Mouse (Mus musculus) gastrocnemius, postnatal 25 days (tissue): ENCODE data around the gene Emp3. TPM values are rescaled to one million over a fixed set of nuclear protein-coding genes. Genes with fewer than 3 reads are reported as not detected.
"Not testable (repeated sequence)": the region's sequence is repeated elsewhere in the genome, so short reads cannot be mapped to it uniquely, and the experiment has no call there.

Experiments used
- DNase-seq: peaks from one replicate; pipeline ENCODE4 v3.0.0; 2022
- total RNA-seq, 2 experiments: library from RNA; stranded (reverse); gene quantifications; 1 replicate in 1 of 2; 2 replicates in 1 of 2; pipeline ENCODE4 v1.2.3; 2021

Emp3 gene
- total RNA-seq, 2 experiments from 2014 or later = 13.2 to 17.0 TPM

DNA sequence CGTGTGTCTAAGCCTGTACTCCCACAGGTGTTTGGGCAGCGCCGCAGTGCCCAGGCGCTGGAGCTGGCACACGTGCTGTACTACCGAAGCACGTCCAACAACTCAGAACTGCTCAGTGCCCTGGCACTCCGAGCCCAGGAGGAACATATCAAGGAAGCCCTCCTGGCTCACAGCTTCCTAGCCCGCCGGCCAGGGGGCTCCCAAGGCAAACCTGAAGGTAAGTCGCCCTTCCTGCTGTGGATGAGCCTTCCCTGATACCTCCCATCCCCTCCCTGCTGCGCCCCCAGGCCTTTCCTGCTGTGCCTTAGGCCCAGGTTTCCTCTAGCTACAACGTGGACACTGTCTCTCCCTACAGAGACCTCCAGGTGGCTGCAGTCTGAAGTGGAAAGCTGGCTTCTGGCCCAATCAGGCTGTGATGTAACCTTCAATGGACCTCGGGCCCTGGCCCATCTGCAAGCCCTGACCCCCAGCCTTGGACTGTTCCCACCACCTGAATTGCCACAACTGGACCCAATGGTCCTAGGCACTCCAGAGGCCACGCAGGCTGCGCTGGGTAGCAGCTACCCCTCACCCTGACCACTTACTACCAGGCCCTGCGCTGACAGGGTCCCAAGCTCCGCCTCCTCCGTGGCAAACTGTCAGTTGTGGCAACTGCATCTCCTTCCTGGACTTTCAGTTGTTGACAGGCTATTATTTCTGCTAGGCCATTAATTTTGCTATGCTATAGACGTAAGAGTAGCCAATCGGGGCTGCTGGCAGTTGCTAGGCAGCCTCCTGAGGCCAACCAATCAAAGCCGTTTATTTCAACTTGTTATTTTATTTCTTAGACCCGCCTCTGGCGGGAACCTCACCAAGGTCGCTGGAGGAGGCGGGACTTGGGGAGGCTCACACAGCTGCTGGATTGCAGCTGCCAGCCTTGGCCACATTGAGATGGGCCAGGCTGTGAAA lies 4.9 kb downstream of the Emp3 start:
- DNase-seq = peak; percentile 87

DNA sequence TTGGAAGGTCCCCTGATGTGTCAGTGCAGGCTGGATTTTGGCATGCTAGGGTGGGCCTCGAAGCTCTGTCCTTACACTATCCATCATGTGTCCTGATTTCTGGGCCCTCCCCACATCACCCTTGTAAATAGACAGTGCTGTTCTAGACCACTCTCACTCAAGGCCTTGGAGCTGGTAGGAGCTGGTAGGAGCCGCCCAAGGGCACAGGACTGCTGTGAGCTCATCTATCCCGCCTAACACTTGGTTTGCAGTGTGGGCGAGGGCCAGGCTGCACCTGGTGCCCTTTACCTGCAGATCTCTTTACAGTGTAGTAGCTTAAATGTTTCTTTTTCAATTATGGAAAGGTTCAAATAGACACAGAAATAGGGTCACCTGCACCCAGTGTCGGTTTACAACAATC lies 6.2 kb downstream of the Emp3 start:
- no peak for DNase-seq

DNA sequence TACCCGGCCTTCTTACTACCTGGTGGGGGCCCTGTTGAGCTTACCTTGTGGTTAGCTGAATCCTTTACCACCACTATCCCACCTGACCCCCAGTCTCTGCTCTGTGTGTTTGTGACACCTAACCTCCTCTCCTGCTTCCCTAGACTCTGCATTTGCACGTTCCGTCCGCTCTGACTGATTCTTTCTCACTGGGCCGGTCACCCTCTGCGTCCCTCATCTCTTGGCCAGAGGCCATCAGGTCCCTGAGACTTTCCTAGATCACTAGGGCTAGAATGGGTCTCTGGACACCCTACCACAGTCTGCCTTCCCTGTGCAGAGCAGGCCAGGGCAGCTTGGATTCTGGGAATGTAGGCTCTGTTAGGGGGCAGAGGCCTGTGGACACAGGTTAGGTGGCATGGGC lies 7.1 kb downstream of the Emp3 start:
- no peak for DNase-seq

DNA sequence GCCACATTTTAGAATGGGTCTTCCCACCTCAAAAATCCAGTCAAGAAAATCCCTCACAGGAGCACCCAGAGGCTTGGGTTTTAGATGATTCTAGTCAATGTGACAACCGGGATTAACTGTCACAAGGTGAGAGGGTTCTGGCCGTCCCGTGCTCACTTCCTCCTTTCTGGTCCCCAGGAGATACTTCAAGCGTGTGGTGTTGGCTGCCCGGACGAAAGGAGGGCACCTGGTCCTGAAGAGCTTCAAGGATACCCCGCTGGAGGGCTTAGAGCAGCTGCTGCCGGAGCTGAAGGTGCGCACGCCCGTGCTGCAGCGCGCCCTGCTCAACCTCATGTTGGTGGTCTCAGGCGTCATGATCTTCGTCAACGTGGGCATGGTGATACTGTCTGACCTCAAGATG lies 12.1 kb downstream of the Emp3 start:
- no peak for DNase-seq

DNA sequence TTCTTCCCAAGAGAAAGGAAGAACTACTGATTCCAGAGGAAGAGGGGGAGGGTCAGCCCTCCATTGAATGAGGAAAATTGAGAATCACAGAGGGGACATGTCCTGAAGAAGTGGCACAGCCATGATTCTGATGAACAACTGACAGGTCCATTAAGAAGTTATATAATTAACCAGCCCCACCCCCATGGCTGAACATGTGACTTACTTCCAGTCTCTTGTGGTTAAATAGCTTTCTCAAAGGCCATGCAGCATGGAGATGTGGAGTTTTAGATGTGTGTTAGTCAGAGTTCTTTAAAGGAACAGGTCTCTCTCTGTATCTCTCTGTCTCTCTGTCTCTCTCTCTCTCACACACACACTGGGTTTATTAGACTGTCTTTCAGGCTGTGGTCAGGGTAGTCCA lies 12.8 kb downstream of the Emp3 start:
- no peak for DNase-seq

DNA sequence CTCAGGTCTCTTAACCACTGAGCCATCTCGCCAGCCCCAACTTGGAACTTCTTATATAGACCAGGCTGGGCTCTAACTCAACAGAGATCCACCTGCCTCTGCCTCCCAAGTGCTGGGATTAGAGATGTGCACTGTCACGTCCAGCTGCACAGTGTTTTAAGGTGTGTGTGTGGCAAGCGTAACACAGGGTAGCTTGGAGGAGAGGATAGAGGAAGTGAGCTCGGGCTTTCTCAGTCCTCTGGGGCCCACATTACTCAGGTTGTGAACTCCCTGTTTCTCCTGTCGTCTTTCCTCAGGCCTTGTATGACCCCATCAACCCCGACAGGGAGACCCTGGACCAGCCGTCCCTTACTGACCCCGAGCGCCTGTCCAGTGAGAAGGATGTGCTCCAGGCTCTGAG lies 14.6 kb downstream of the Emp3 start:
- DNase-seq = no peak

DNA sequence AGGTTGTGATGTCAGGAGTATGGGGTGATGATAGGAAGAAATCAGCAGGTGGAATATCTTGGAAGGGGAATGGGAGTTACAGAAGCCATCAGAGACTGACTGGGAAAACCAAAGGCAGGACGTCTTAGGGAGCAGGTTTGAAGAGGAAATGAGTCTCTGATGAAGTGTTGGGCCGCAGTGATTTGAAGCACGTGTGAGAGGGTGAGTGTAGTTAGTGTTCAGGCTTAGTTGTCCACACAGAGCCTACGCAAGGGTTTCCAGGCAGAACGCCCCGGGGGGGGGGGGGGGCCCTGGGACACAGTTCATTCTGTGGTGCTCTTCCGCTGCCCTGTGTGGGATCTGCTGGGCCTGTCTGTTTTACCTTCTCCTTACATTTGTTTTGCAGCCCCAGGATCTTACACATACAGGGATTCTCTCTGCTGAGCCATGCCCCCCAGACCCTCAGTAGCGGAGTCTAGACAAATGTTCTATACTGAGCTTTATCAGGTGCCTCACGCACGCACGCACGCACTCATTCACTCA lies 18.7 kb downstream of the Emp3 start:
- no peak for DNase-seq

DNA sequence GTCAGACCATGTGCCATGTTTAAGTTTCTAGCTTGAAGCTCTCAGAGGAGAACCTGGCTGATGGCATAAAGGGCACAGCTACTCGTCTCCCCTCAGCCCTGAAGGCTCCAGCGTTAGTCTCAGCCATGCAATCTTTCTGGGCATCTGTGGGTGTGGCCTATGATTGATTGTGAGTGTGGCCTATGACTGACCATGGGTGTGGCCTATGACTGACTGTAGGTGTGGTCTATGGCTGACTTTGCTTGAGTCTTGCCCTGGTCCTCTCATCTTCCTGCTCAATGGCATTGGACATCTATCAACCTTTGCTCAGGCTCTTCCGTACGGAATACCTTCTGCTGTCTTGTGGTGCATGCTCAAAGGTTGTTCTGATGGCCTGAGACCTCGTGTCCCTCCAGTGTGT lies 19.6 kb downstream of the Emp3 start:
- no peak for DNase-seq

DNA sequence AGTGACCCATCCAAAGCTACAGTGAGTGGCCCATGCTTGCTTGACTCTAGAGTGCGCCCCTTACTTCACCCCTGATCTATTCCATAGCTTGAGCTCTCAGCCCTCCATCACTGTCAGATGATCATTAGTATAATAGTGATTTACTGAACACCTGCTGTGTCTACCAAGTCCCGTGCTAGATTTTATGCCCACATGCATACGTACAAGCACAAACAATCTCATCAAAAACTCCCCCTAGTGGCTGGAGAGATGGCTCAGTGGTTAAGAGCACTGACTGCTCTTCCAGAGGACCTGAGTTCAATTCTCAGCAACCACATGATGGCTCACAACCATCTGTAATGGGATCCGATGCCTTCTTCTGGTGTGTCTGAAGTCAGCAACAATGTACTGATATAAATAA lies 23.1 kb downstream of the Emp3 start:
- DNase-seq = not testable (repeated sequence)

DNA sequence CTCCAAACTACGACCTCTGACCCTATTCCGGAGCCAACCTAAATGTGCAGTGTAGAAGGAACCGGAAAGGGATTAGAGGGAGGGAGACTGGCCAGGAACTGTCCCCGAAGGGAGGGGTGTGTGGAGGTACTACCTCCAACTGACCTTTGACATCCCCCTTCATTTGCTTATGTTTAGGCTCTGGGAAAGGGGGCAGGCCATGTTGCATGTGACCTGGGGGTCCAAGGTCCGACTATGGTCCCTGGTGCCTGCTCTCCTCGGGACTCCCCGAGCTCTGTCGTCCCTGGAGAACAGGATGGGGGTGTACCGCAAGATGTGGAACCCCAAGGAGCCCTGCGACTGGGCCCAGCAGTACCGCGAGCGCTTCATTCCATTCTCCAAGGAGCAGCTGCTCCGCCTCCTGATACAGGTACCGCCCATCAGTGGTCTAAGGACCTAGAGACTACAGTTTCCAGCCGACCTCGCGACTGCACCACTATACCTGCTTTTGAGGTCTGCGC lies 23.9 kb downstream of the Emp3 start:
- DNase-seq = peak; percentile 45

DNA sequence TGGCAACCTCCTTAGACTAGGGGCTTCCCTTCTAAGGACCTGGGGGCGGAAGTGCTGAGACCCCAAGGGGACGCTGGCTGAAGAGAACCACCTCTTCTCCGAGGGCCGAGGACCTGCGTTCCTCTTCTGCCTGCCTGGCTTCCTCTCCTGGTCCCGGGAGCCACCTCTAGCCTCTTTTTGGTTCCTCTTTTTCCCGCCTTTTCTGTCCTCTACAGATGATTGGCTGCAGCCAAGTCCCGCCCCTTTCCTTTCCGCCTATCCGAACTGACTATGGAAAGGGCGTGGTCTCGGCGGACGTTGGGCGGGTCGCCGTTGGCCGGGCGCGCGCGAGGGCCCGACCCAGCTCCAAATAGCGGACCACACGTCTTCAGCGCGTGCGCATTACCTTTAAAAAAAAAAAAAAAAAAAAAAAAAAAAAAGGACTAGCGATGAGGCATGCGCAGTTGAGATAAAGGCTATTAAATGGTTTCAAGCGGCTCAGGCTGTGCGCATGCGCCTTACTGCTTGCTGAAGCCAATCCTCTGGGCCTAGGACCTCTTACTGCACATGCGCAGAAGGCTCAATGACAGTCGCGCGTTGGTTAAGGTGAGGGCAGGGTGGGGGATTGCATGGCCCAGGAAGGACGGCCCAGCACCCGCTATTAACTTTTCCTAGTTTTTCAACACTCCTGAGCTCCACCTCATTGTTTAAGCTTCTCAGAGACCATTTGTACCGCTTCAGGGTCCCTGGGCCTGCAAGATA lies 24.5 kb downstream of the Emp3 start, which contains the start of the genes Syngr4 and Tmem143:
Gene Syngr4 (minus strand): TSS at position 198 of the 741 bp plus-strand sequence.
Gene Tmem143 (plus strand): TSS at position 425 of the 741 bp plus-strand sequence.
- peak; percentile 98 for DNase-seq

DNA sequence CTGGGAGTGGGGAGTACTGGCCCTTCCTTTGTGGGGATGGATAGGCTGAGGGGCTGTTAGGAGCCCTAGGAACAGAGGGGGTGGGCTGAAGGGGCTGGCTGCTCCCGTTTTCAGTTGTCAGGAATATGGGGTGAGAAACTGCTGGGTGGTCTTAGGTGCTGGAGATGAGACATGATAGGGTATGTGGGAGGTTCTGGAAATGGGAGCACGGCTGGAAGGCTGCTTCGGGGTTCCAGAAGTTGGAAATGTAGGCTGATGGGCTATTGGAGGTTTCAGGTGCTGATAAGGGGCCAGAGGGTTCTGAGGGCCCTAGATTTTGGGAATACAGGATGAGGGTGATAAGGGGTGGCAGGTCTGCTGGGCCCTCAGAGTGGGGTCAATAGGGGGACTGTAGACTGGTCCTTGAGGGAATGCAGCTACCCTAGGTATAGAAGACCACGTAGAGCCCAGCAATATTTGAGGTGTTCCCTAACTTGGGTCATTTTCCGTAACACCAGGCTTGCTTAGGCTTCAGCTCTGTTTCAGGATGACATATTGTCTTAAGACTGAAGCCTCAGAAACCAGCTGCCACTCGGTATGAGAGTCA lies 25.2 kb downstream of the Emp3 start:
- no peak for DNase-seq

DNA sequence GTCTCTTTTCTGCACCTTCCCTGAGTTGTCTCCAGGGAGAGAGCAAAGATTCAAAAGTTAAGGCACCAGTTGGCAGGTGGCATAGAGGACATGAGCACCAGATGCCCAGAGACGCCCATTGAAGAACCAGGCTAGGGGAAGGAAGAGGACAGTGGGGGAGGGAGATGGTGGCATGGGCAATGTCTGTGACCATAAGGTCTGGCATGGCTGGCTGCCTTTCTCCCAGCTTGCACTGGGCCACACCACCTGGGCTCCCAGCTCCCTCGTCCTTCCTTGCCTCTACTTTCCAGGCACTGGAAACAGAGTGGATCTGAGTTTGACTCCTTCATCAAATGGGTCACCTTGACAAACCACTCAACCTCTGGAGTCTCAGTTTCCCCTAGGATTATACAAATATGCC lies 28.6 kb downstream of the Emp3 start:
- DNase-seq = no peak

DNA sequence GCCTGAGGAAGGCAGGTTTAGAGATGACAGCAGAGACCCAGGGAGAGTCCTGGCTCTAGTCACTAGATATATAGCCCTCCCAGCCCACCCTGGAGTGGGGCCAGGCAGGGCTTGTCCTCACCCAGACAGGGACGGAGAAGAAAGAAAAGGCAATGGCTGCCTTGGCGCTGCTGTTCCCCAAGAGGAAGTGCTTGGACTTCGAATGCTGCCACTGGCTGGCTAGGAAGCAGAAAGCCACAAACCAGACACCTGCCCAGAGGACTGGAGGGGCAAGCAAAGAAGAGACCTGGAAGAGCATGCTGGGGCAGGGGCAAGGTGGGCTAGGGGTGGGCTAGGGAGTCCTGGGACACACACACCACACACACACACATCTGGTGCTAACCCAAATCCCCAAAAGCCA lies 34.0 kb downstream of the Emp3 start:
- DNase-seq = no peak

DNA sequence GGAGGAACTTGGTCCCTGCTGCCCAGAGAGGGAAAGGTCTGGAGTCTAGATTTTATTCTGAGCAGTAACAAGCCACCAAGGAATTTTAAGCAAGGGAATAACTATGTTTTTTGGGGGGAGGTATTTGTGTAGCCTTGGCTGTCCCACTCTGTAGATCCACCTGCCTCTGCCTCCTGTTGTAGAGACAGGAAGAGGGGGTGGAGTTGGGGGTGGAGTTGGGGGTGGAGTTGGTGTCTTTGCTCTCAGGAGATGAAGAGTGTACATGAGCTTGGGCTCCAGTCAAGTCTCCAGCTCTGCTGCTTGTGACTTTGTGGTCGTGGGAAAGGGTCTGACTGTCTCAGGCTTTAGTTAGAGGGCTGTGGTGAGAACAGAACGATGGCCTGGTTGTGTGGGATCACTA lies 40.2 kb downstream of the Emp3 start:
- no peak for DNase-seq

DNA sequence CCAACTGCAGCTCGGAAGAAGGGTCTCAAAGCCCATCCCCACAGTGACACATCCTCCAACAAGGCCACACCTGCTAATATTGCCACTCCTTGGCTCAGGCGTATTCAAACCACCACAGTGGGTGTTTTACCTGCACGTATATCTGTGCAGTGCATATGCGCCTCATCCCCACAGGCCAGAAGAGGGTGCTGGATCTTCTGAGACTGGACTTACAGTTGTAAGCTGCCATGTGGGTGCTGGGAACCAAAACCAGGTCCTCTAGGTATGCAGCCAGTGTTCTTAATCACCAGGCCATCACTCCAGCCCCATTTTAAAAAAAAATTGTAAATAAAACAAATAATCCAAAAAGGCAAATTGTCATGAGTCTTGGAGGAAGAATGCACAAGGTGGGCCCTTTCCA lies 40.7 kb downstream of the Emp3 start:
- no peak for DNase-seq

DNA sequence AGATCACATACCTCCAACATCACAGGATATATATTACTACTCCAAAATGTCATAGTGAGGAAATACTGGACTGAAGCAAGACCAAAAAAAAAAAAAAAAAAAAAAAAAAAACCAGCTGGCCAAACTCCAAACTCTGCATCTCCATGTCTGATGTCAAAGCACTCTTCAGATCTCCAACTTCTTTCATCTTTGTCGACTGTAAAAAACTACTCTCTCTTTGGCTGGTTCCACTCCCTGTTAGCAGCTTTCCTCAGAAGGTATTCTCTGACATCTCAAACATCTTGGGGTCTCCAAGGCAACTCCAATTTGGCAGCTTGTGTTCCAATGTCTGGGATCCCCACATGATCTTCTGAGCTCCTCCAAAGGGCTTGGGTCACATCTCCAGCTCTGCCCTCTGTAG lies 42.9 kb downstream of the Emp3 start, which contains the start of gene Grin2d:
Gene Grin2d (minus strand): TSS at position 101 of the 400 bp plus-strand sequence.
- not testable (repeated sequence) for DNase-seq

DNA sequence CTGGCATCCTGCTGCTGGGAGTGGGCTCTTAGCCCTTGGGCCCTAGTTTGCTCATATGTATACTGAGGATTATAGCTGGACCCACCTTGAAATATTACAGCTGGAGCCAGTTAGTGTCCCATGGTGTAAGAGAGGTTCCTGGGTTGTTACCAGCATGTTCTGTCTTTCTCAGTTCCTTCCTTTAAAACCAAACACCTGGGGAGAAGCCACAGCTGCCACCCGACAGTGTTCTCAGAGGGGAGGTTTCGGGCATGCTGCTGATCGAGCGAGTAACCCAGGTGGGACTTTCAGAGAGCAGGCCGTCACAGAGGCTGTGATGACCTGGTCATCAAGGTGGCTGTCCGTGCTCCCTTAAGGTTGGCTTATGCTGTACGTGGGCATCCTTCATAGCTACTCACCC lies 44.3 kb downstream of the Emp3 start:
- DNase-seq = no peak

DNA sequence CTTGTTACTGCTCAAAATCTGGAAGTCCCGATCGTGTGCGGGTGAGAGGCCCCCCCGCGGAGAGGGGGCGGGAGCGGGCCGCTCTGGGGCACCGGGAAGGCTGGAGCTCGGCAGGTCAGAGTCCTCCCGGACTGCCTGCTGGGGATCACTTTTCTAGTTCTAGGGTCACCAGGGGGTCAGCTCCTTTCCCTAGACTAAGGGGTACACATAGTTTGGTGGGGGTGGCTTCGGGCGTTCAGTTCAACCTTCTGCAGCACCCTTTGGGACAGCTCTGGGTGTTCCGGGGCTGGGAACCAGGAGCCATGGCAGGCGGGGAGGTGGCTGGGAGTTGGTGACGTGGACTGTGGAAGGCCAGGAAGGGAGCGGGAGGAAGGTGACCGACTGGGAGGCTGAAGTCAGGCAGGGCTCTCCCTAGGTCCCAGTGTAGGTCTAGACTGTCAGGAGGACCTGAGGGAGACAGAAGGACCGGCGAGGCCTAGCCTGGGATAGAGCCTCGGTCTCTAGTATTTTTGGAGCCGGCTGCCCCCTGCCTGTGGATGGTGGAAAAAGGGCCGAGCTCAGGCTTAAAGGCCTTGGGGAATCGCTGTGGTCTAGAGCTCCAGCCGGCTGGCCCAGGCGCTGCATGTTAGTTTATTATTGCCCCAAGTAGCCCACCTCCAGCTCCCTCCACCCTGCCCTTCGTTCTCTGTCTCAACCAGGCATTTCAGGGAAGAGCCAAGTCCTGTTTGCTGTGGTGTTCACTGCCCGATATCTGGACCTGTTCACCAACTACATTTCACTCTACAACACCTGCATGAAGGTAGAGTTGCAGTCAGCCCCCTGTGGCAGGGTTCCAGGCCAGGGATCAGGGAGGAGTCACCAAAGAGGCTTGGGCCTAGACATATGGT lies 47.9 kb downstream of the Emp3 start:
- peak; percentile 55 for DNase-seq

DNA sequence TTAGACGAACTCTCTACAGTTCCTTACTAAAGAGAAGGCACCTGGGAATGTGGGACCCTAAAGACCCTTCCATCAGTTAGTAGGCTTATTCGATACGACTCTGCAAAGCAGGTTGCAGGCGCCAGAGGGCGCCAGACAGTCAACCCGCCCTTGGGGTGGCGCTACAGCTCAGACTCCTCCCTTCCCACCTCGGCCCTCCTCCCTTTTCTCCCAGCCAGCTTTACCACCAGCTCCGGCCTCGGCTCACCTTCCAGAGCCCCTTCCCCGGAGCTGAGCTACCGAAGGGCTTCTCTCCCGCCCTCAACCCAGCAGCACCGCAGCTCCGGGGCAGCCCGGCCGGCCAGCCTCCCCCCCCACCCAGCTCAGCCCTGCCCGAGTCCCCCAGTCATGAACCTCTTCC lies 48.6 kb downstream of the Emp3 start, which contains the start of gene Kdelr1:
Gene Kdelr1 (plus strand): TSS at position 149 of the 400 bp plus-strand sequence.
- DNase-seq = peak; percentile 83
